Mouse (Mus musculus) lung, postnatal 4 days (tissue): Measurements from ENCODE around the gene Rasl11b.

Experiments
- DNase-seq, 2 experiments: peaks; one replicate each; pipeline ENCODE4 v3.0.0; 2021

Gene Rasl11b

DNA sequence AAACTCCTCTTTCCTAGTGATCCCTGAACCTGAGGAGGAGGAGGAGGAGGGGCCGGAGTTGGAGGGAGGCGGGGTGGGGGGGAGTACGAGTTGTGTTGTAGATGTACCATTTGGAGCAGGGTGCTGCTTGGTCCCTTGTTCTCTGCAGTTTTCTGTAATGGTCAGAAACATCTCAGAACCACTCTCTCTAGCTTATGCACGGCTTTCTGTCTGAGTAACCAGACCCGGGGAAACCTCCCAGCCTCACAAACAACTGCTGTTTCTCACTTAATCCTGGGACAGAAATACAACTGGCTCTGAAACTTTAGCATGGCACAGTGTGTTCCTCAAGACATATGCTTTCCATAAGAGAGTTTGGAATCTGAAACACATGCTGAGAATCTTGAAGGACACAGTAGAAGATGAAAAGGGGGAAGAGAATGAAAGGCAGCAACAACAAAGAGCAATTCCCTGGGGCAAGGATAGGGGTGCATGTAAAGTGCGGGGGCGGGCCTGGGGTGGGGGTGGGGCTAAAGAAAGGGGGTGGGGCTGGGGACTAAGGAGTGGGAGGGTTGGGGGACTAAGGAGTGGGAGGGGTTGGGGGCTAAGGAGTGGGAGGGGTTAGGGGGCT lies 19.5 kb downstream of the Rasl11b start:
- no peak for DNase-seq

GRCm38 (mm10) chr5:74215125-74215524 lies 20.0 kb downstream of the Rasl11b start:
- DNase-seq, result no peak

GRCm38 (mm10) chr5:74218524-74218923 lies 23.4 kb downstream of the Rasl11b start:
- DNase-seq, result no peak

DNA sequence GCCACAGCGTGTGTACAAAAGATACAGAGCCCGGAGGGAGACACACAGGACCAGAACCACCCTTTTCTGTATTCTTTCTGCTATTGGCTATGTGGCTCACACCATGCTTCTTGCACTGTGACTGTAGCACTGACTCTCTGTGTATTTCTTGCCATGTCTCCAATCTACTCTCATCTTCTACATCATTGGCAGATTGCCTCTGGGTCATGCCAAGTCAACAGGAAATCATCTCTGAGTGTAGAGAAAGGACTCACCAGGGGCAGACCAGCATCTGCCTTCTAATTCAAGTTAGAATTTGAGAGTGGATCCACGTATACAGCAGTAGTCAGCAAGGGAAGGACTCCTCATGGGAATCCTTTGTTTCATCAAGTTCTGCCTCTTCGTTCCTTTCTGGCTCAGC lies 27.5 kb downstream of the Rasl11b start:
- DNase-seq, result no peak

DNA sequence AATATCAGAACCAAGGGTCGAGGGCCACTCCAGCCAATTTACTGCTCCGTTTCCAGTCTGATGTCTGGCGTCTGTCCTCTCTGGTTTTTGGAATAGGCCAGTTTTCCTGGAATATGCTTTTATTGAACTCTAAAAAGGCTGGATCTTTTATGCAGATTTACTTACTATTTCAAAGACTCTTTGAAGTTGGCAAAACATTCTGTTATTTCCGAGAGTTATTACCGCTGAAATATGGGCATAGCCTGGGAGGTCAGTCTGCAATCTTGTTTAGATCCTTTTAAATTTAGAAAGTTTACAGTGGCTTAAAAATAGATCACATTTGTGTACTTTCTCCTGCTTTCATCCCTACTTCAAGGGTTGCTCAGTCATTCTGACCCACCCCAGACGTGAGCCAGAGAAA lies 29.4 kb downstream of the Rasl11b start:
- DNase-seq, result no peak

DNA sequence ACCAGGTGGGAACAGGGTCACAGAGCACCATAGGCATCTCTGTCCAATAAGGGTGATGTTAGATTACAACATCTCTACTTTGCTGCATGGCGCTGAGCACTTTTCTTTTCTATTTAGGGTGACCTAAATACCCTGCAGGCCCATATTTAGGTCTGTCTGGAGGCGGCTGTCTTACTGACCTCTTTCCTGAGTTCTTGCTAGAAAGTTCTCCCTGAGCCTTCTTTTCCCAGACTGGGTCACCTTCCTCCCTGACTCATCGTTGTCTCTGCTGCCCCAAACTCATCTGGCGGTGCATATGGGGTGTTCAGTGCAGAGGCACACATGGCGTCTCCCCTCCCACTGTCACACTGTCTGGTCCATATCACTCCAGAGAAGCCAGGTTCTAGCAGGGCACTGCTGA lies 31.1 kb downstream of the Rasl11b start:
- no peak for DNase-seq

DNA sequence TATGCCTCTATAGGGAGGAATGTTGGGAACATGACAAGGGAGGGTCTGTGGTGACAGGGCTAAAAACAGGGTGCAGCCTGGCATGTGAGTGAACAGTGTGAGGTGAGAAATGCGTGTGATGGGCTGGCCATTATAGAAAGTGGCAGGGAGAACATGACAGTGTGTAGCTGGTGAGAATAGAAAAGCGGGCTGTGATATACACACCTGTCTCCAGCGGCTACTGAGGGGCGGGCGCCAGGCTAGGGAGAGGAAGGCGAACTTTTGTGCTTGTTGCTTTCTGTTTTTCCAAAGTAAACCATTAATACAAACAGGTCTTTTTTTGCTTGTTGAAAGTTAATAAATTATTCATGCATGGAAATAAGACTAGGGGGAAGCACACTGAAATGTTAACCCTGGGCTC lies 32.3 kb downstream of the Rasl11b start:
- no peak for DNase-seq

- no peak for DNase-seq
These were observed 33.9 kb downstream of the Rasl11b start for GRCm38 (mm10) chr5:74228938-74229337.

GRCm38 (mm10) chr5:74229775-74230413 lies 34.8 kb downstream of the Rasl11b start:
- DNase-seq, result no peak

- no peak for DNase-seq
These were observed 35.4 kb downstream of the Rasl11b start for GRCm38 (mm10) chr5:74230525-74230924.

GRCm38 (mm10) chr5:74233808-74234207 lies 38.7 kb downstream of the Rasl11b start:
- DNase-seq, result no peak

DNA sequence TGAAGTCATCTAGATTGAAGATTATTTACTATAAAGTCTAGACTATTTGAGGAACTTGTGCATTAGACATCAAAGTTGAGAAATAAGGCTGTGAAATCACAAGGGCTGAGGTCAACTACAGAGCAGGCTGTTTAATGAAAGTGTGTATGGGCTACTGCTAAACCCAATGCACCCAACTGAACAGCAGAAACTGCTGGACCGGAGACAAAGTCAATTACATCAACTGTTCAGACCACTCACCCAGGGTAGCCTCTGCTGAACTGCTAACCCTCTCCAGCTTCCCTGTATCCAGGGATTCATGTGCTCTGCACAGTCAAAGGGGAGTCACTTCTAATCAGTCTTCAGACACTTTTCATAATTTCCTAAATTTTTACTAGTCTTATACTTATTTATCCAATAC lies 44.3 kb downstream of the Rasl11b start:
- no peak for DNase-seq

GRCm38 (mm10) chr5:74240298-74240697 lies 45.2 kb downstream of the Rasl11b start:
- no peak for DNase-seq

DNA sequence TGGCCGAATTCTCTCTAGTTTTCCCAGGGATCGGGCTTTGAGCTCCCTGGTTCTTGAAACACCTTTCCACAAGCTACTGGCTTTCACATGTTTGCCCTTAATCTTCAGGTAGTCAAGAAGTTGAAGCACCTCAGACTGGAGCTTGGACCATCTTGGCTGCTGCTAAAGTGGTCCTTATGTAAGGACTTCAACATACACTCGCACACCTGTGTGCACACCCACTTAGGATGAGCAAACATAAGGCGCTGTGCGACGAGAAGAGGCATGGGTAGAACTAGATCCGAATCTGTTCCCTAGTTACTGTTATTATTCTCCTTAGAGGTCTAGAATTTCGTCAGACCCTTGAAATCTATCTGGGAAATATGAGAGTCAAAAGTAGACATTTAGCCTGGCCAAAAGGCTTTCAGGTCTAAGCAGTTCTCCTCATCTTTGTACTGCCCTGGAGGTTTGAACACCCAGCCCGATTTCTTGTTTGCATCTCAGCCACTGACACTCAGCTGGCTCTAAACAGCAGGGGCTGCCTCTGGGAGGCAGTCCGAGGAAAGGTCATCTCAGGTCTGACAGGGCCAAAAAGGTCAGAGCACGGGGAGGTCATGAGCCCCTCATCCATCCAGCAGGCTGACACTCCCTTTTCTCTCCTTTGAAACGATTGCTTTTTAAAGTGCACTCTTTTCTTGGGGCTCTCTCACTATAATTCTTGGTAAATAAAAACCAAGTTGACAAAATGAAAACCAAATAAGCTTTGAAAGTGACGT lies 46.0 kb downstream of the Rasl11b start:
- DNase-seq, result peak; percentile 33 to 78

GRCm38 (mm10) chr5:74242654-74243053 lies 47.6 kb downstream of the Rasl11b start:
- no peak for DNase-seq

- peak in 1 of 2 experiments; percentile 39 for DNase-seq
These were observed 49.4 kb downstream of the Rasl11b start for GRCm38 (mm10) chr5:74244406-74245019.

DNA sequence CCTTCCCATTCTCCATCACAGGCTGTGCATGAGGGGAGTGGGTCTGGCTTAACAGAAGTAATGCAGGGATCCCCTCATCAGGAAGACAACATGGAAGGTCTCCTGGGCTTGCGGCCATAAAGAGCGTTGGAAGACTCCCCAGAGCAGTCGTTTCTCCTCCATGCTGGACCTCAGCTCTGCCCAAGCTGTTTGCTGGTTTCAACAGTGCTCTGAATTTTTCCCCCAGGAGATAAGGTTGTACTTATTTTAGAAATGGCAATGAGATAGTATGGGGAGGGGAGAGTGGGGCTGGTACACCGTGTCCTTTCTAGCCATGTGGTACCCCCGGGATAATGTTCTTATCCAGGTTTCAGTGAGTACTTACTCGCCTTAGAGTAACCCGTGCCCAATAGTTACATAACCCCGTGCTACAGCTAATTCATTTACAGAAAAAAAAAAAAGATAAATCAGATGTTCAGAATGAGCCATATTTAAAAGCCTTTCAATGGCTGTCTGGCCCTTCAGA lies 50.6 kb downstream of the Rasl11b start:
- no peak for DNase-seq

GRCm38 (mm10) chr5:74246453-74246852 lies 51.4 kb downstream of the Rasl11b start:
- no peak for DNase-seq

GRCm38 (mm10) chr5:74246971-74247370 lies 51.9 kb downstream of the Rasl11b start:
- DNase-seq, result no peak
